Mouse (Mus musculus) lung, postnatal 0 days (tissue): Measurements from ENCODE around the gene Adamts4.

Experiments used
- CTCF ChIP-seq: IDR thresholded peaks from 2 replicates; pipeline ENCODE4 v1.5.1; 2016; ENCODE audit warnings: antibody characterized with exemption, mild to moderate bottlenecking
- EP300 ChIP-seq: IDR thresholded peaks from 2 replicates; pipeline ENCODE4 v1.6.1; 2016; ENCODE audit warnings: antibody characterized with exemption, mild to moderate bottlenecking, control low read depth

GRCm38 (mm10) chr1:171213801-171214496, 36.3 kb upstream of the Adamts4 start, which contains the start of gene Nr1i3:
- TF ChIP-seq CTCF = no peak
- no peak for TF ChIP-seq EP300
